Mouse (Mus musculus) CH12F3 (cell line): ENCODE results near the gene Btg1.

ENCODE experiments used
- in situ Hi-C: fragments of 300-500 bp; cut with MboI; formaldehyde crosslinking; loops from 2 replicates; pipeline ENCODE4 v1.14.3; 2020; ENCODE audit warnings: low sequenced_read_pairs

Btg1 gene

GRCm38 (mm10) chr10:96628100-96628912 is 11.5 kb downstream of the Btg1 start:
- in situ Hi-C loops: no loop called here

GRCm38 (mm10) chr10:96628913-96629199 is 12.1 kb downstream of the Btg1 start:
- in situ Hi-C loops: no loop called here

GRCm38 (mm10) chr10:96630110-96630509 is 13.3 kb downstream of the Btg1 start:
- in situ Hi-C loops: no loop called here

GRCm38 (mm10) chr10:96631066-96631711 is 14.4 kb downstream of the Btg1 start:
- in situ Hi-C loops: no loop called here

- in situ Hi-C loops: no loop called here
These were observed 15.7 kb downstream of the Btg1 start for GRCm38 (mm10) chr10:96632271-96633144.

GRCm38 (mm10) chr10:96633145-96633516 is 16.3 kb downstream of the Btg1 start:
- in situ Hi-C loops: no loop called here

- in situ Hi-C loops: no loop called here
These were observed 18.7 kb downstream of the Btg1 start for GRCm38 (mm10) chr10:96635472-96635871.

- in situ Hi-C loops: no loop called here
These were observed 21.7 kb downstream of the Btg1 start for GRCm38 (mm10) chr10:96638477-96638876.

GRCm38 (mm10) chr10:96642014-96642413 is 25.2 kb downstream of the Btg1 start:
- in situ Hi-C loops: no loop called here

GRCm38 (mm10) chr10:96642751-96643150 is 25.9 kb downstream of the Btg1 start:
- in situ Hi-C loops: no loop called here

- in situ Hi-C loops: no loop called here
These were observed 28.4 kb downstream of the Btg1 start for GRCm38 (mm10) chr10:96645183-96645582.

GRCm38 (mm10) chr10:96646024-96646866 is 29.4 kb downstream of the Btg1 start:
- in situ Hi-C loops: no loop called here

GRCm38 (mm10) chr10:96646867-96647462 is 30.2 kb downstream of the Btg1 start:
- in situ Hi-C loops: no loop called here

- in situ Hi-C loops: no loop called here
These were observed 31.4 kb downstream of the Btg1 start for GRCm38 (mm10) chr10:96648161-96648561.

- in situ Hi-C loops: no loop called here
These were observed 32.7 kb downstream of the Btg1 start for GRCm38 (mm10) chr10:96649524-96649923.

- in situ Hi-C loops: no loop called here
These were observed 35.6 kb downstream of the Btg1 start for GRCm38 (mm10) chr10:96652372-96652771.

- in situ Hi-C loops: no loop called here
These were observed 36.2 kb downstream of the Btg1 start for GRCm38 (mm10) chr10:96653030-96653429.

GRCm38 (mm10) chr10:96654079-96654478 is 37.3 kb downstream of the Btg1 start:
- in situ Hi-C loops: no loop called here

- in situ Hi-C loops: no loop called here
These were observed 37.8 kb downstream of the Btg1 start for GRCm38 (mm10) chr10:96654576-96654975.

- in situ Hi-C loops: no loop called here
These were observed 38.3 kb downstream of the Btg1 start for GRCm38 (mm10) chr10:96655066-96655465.
